In the genomic region with DNA sequence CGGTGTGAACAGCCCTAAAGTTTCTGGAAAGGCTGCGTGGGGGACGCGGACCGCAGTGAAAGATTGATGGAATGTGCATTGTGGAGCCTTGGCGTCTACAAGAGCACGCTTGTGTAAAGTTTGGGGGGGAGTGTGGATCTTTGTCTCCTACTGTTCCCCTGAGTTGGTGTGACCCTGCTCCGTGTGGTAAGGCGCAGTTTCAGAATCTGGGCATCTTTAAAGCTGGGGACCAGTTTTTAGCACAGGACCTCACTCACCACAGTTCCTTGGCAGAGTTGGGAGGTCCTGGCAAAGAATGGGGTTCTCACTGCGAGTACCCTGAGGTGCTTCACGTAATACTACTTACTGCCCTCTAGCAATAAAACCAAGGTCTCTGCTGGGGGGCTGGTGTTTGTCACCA, we compare ENCODE assay signal across 7 mouse cellular contexts. TPM values are rescaled to one million over a fixed set of nuclear protein-coding genes. Genes with fewer than 3 reads are reported as not detected.
DNase-seq lines count a peak whose midpoint lies in the region; ATAC-seq and TF ChIP-seq lines count a peak whose summit lies in the region.

No protein-coding gene starts in this region.

- H3K36me3 ChIP-seq in lung, postnatal 0 days (ENCODE audit: insufficient read depth, low read length) = no peaks in the 10 kb centered on the region
- H3K36me3 ChIP-seq in embryonic facial prominence, embryonic 12.5 days = no peaks in the 10 kb centered on the region
- no peaks in the 10 kb centered on the region for H3K36me3 ChIP-seq in intestine, embryonic 16.5 days (ENCODE audit: control insufficient read depth, insufficient read depth, low read length)
- H3K36me3 ChIP-seq in neural tube, embryonic 15.5 days = no peaks in the 10 kb centered on the region

- peak overlapping the region; percentile 76 for H3K4me2 ChIP-seq in lung, postnatal 0 days (replicated peaks; ENCODE audit: low read depth, low read length)
- peak overlapping the region; percentile 79 for H3K4me2 ChIP-seq in embryonic facial prominence, embryonic 12.5 days (replicated peaks)
- H3K4me2 ChIP-seq in intestine, embryonic 16.5 days (ENCODE audit: low read depth, low read length) = peak overlapping the region; percentile 86
- H3K4me2 ChIP-seq in neural tube, embryonic 15.5 days = peak overlapping the region; percentile 86

- under 1% methylated on average over 11 of the region's 11 CpGs for WGBS in lung, postnatal 0 days
- under 1% methylated on average over 11 of the region's 11 CpGs for WGBS in embryonic facial prominence, embryonic 12.5 days
- 2% methylated on average over 11 of the region's 11 CpGs for WGBS in intestine, embryonic 16.5 days
- WGBS in neural tube, embryonic 15.5 days = 1% methylated on average over 11 of the region's 11 CpGs

- no peak for ATAC-seq in lung, postnatal 0 days
- no peak for ATAC-seq in embryonic facial prominence, embryonic 12.5 days (ENCODE audit: insufficient number of reproducible peaks, insufficient read depth, low FRiP score, low TSS enrichment)
- ATAC-seq in intestine, embryonic 16.5 days = no peak
- no peak for ATAC-seq in neural tube, embryonic 15.5 days (ENCODE audit: low FRiP score)

- peak overlapping the region; percentile 88 for H3K27ac ChIP-seq in lung, postnatal 0 days (ENCODE audit: low read length)
- H3K27ac ChIP-seq in embryonic facial prominence, embryonic 12.5 days = peak overlapping the region; percentile 94
- no peak overlapping the region for H3K27ac ChIP-seq in intestine, embryonic 16.5 days (ENCODE audit: low read length)
- peak overlapping the region; percentile 90 for H3K27ac ChIP-seq in neural tube, embryonic 15.5 days (replicated peaks)

- H3K9ac ChIP-seq in lung, postnatal 0 days (replicated peaks; ENCODE audit: low read depth) = peak overlapping the region; percentile 74
- peak overlapping the region; percentile 81 for H3K9ac ChIP-seq in embryonic facial prominence, embryonic 12.5 days
- H3K9ac ChIP-seq in intestine, embryonic 16.5 days (ENCODE audit: low read depth, low read length) = peak overlapping the region; percentile 84
- peak overlapping the region; percentile 81 for H3K9ac ChIP-seq in neural tube, embryonic 15.5 days (replicated peaks)

- no peaks in the 10 kb centered on the region for H3K9me3 ChIP-seq in lung, postnatal 0 days (ENCODE audit: low read length)
- no peaks in the 10 kb centered on the region for H3K9me3 ChIP-seq in embryonic facial prominence, embryonic 12.5 days
- no peaks in the 10 kb centered on the region for H3K9me3 ChIP-seq in intestine, embryonic 16.5 days (ENCODE audit: control insufficient read depth, low read length)
- no peaks in the 10 kb centered on the region for H3K9me3 ChIP-seq in neural tube, embryonic 15.5 days (replicated peaks)

- peaks cover 16% of the 10 kb centered on the region for H3K4me1 ChIP-seq in lung, postnatal 0 days (ENCODE audit: insufficient read depth, low read depth, low read length)
- peaks cover 36% of the 10 kb centered on the region for H3K4me1 ChIP-seq in embryonic facial prominence, embryonic 12.5 days
- H3K4me1 ChIP-seq in intestine, embryonic 16.5 days (ENCODE audit: control insufficient read depth, insufficient read depth, low read length) = peaks cover 17% of the 10 kb centered on the region
- H3K4me1 ChIP-seq in neural tube, embryonic 15.5 days = peaks cover 51% of the 10 kb centered on the region

- peak overlapping the region; percentile 76 for H3K4me3 ChIP-seq in lung, postnatal 0 days (ENCODE audit: low read depth, low read length)
- H3K4me3 ChIP-seq in embryonic facial prominence, embryonic 12.5 days = peak overlapping the region; percentile 71
- peak overlapping the region; percentile 91 for H3K4me3 ChIP-seq in intestine, embryonic 16.5 days (ENCODE audit: low read length)
- H3K4me3 ChIP-seq in neural tube, embryonic 15.5 days (replicated peaks) = peak overlapping the region; percentile 74

- H3K27me3 ChIP-seq in lung, postnatal 0 days (replicated peaks; ENCODE audit: insufficient read depth, low read length) = no peaks in the 10 kb centered on the region
- H3K27me3 ChIP-seq in embryonic facial prominence, embryonic 12.5 days = peaks cover 6% of the 10 kb centered on the region; the same call in 1 of the 2 replicates
- no peaks in the 10 kb centered on the region for H3K27me3 ChIP-seq in intestine, embryonic 16.5 days (replicated peaks; ENCODE audit: control insufficient read depth, insufficient read depth, low read length)
- no peaks in the 10 kb centered on the region for H3K27me3 ChIP-seq in neural tube, embryonic 15.5 days (replicated peaks)

- no peak for TF ChIP-seq EP300 in lung, postnatal 0 days (IDR thresholded peaks at IDR 0.05)

- no peak for TF ChIP-seq CTCF in lung, postnatal 0 days (IDR thresholded peaks at IDR 0.05)

- peak; percentile 41 for DNase-seq in lung, postnatal 0 days (ENCODE audit: low spot score)
- DNase-seq in lung, postnatal 14 days = no peak
- no peak for DNase-seq in urinary bladder, postnatal 14 days (ENCODE audit: low spot score)
- DNase-seq in layer of hippocampus, adult 11-12 months (ENCODE audit: low spot score) = no peak

RNA-seq across cellular contexts. Expression of a gene that starts 1.0 kb away (rescaled TPM):
- polyA plus RNA-seq in lung, postnatal 0 days (2015; fragmentation: Nextera tagmentation; extraction: Ambion mirVana) = 46.7 and 47.2 TPM in 2 replicates
- 51.7 and 55.0 TPM in 2 replicates for polyA plus RNA-seq in embryonic facial prominence, embryonic 12.5 days (2016; fragmentation: Nextera tagmentation; extraction: Ambion mirVana)
- 7.3 and 8.0 TPM in 2 replicates for polyA plus RNA-seq in intestine, embryonic 16.5 days (2015; fragmentation: Nextera tagmentation; extraction: Ambion mirVana)
- 16.0 and 16.9 TPM in 2 replicates for polyA plus RNA-seq in neural tube, embryonic 15.5 days (2015; fragmentation: Nextera tagmentation; extraction: Ambion mirVana)
